Mouse (Mus musculus): ENCODE data around the gene Ppp6c.

DNA sequence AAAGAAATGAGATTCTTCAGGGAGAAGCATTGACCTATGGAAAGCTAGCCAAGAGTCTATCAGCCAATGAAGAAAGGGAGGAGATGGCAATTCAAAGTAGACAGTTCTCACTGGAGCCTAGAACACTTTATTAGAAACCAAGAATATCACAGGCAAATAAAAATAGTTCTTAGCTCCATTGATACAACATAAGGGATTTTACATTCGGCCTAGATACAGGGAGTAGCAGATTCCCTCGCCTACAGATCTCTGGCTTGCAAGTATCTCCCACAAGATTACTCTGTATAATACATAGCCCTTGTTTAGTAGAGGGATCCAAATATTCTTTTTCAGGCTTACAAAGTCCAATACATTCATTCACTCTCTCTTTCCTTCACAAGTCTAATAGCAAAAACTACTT, 31.4 kb downstream of the Ppp6c start:
- TF ChIP-seq CTCF (IDR thresholded peaks at IDR 0.05; ENCODE audit: low read depth, low read length) (no peak), EP300 (IDR thresholded peaks at IDR 0.05; ENCODE audit: insufficient read depth, low read depth, low read length) (no peak), POLR2A (IDR thresholded peaks at IDR 0.05; ENCODE audit: insufficient read depth, low read length) (no peak)
